Mouse (Mus musculus) activated CD4-positive, CD25-positive, alpha-beta regulatory T cell, adult 4 months (primary cell): ENCODE results near the gene Lhfpl5. TPM values are rescaled to one million over a fixed set of nuclear protein-coding genes. Genes with fewer than 3 reads are reported as not detected.

Experiments used
- ATAC-seq: one replicate; pipeline ENCODE4 v1.8.0; 2017
- polyA plus RNA-seq, 2 experiments: library from polyadenylated mRNA; unstranded; fragments of 100-300 nt; shearing (Covaris generic); gene quantifications; one replicate each; pipeline ENCODE4 v1.2.1; 2017

Lhfpl5 gene
- polyA plus RNA-seq, 2 experiments from 2014 or later: 0.64 to 1.7 TPM

DNA sequence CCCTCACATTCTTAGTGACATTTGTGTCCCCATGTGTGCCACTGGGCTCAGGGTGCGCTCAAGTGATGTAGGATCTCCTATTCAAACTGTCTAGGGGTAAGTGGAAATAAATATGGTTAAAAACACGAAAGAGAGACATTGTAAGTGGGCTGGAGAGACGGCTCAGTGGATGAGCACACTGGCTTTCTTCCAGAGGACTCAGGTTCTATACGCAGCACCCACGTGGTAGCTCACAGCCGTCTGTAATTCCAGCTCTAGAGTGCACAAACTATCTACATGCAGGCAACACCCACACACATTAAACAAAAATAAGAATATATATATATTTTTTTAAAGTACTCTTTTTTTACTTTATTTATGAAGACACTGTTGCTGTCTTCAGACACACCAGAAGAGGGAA lies 2.5 kb upstream of the Lhfpl5 start:
- ATAC-seq: no peak

DNA sequence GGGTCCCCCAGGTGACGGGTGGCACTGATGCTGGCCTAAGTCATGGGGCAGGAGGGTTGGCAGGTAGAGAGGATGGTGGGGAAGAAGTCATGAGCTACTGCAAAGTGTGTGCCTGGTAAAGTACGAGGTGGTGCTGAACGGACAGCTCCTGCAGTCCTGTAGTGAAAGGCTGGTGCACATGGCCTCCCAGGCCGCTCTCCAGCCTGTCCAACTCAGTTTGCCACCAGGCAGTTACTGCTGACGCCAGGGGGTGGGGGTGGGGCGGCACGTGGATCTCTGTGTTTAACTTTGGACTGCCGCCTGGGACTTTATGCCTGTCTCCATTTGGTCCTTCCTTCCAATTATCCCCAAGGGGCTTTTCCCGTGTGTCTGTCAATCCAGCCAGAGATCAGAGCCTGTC lies 5.0 kb downstream of the Lhfpl5 start:
- ATAC-seq: no peak

GRCm38 (mm10) chr17:28581056-28581455 lies 5.6 kb downstream of the Lhfpl5 start:
- no peak for ATAC-seq

DNA sequence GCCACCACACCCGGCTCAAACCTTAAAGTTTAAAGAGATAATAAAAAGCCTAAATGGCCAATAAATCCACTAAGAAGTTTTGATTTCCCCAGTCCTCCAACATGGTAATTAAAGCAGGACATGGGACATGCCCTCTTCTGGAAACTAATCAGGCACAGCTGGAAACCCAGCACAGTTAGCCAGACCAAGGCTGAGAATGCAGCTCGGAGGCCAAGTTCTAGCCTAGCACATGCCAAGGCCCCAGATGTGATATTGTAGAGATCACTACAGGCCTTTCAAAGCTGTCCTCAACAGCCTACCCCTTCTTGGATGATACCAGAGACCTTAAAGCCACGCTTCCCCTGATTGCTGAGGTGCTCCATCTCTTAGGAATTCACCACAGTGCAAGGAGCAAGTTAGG lies 11.1 kb downstream of the Lhfpl5 start:
- no peak for ATAC-seq

DNA sequence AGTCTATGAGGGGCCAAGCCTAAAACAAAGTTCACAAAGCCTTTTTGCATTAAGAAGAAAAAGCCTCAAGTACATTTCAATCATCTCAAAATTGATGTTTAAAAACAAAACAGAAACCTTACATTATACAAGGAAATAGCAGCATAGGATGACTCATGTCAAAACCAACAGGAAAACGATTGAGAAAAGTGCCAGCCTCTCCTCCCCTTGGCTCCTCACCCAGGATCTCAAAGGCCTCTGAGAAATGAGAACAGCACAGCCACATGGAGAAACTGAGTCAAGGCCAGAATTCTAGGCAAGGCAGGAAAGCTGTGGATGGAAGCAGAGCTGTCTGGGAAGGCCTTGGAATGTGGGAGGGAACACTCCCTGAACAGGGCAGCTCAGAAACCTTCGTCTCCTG lies 13.2 kb downstream of the Lhfpl5 start:
- no peak for ATAC-seq

DNA sequence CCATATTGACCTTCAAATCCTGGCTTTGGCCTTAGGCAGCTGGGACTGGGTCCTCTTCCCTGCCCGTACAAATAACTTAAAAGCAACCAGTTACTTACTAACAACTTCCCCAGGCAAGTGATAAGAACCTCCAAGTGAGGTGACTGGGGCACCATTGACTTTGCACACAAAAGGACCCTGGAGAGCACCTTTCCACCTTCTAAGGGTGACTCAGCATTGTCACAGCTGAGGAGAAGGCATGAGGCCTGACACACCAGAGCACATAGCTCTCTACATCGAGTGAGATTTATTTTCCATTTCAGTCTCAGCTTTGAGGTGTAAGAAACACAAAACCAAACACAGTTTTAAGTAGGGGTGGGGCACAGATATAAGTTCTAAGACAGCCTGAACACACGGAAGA lies 15.2 kb downstream of the Lhfpl5 start:
- ATAC-seq: no peak

GRCm38 (mm10) chr17:28591476-28591875 lies 16.0 kb downstream of the Lhfpl5 start:
- ATAC-seq: no peak

- no peak for ATAC-seq
Observed at GRCm38 (mm10) chr17:28592998-28593397, 17.6 kb downstream of the Lhfpl5 start.

GRCm38 (mm10) chr17:28593965-28594364 lies 18.5 kb downstream of the Lhfpl5 start:
- ATAC-seq: no peak

DNA sequence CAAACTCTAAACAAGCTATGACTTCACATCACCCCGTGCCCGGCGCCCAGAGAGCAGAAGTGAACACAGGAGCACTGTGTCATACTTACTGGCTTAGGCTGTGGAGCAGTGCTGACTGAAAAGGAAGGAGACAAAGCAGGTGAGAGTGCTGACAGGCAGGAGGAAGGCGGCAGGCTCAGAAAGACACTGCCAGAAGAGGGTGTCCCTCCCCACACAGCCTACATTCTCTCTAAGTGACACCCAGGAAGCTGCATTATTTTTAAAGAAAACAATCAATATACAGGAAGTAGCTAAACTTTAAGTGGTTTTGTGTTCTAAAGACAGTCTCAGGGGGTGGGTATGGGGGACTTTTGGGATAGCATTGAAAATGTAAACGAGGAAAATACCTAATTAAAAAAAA lies 25.3 kb downstream of the Lhfpl5 start:
- peak; percentile 52 for ATAC-seq

- no peak for ATAC-seq
Observed at GRCm38 (mm10) chr17:28601557-28602250, 26.3 kb downstream of the Lhfpl5 start.

DNA sequence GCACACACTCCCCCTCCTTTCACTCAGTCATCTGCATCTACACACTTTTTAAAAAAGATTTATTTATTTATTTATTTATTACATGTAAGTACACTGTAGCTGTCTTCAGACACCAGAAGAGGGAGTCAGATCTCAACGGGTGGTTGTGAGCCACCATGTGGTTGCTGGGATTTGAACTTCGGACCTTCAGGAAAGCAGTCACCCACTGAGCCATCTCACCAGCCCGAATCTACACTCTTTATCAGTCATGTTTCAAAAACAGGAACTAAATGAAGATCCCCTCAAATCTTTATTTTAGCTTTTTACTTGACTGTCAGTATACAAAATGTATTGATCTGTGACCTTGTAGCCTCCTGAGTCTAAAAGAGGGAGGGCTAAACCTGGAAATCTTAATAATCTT lies 34.1 kb downstream of the Lhfpl5 start:
- ATAC-seq: no peak

DNA sequence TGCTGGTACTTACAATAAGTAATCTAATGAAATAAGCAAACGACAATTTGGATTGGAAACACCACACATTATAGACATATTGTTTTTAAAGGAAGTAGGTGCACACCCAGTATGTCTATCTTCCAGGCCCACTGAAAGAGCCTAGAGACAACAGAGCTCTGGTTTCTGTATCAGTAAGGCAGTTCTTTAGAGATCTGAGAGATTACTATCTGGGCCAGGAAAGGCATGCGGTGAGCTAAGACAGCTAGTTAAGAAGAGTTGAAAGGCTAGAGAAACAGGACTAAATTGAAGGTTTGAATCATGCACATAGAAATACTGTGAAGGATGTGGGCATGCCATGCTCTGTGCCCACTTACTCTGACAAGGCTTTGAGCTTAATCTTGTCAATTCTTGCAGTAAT lies 37.2 kb downstream of the Lhfpl5 start:
- peak; percentile 98 for ATAC-seq

DNA sequence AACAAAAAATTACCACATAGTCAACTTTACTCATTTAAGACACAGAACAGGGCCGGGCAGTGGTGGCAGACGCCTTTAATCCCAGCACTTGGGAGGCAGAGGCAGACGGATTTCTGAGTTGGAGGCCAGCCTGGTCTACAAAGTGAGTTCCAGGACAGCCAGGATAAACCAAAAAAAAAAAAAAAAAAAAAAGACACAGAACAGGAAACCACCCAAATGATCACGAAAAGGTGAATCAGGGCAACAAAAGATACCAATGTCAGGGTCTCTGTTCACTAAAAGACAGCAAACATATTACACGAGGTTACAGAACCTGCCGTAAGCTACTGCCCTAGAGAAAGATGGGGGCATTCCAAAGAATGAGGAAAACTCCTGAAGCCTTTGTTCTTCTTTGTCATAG lies 37.7 kb downstream of the Lhfpl5 start:
- ATAC-seq: no peak

- no peak for ATAC-seq
Observed at GRCm38 (mm10) chr17:28615332-28615731, 39.9 kb downstream of the Lhfpl5 start.

DNA sequence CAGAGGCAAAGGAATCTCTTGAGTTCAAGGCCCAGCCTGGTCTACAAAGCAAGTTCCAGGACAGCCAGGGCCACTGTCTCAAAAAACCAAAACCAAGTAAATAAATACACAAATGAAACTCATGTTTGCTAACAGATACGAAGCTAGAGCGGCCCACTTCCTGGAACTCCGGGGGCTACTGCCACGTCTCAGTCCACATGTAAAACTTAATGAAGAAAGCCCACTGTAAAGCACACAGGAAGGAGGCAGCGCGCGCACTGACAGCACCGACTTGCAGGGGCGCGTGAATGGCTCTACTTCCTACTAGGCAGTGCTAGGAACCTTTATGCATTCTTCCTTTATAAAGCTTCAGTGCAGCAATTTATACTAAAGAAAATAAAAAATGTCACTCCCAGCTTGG lies 42.2 kb downstream of the Lhfpl5 start:
- no peak for ATAC-seq

GRCm38 (mm10) chr17:28618124-28618523 lies 42.7 kb downstream of the Lhfpl5 start:
- ATAC-seq: no peak

DNA sequence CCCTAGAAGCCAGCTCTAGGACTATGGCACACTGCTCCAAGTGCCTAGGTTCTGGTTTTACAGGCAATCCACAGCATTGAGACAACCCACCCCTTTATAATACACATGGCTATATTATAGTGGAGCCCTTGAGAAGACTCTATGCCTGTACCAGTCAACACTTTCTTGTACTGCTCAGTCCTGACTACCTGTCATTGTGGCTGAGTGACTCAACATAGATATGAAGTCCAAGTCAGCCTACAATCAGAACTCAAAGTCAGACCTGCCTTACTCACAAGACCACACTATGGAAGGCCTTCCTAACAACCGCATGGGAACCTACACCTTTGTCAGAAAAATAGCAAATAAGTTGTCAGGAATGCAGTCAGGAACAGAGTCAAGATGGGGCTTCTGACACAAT lies 43.3 kb downstream of the Lhfpl5 start:
- no peak for ATAC-seq

- peak; percentile 30 for ATAC-seq
Observed at GRCm38 (mm10) chr17:28621381-28622299, 46.2 kb downstream of the Lhfpl5 start.

GRCm38 (mm10) chr17:28622300-28622759 lies 46.9 kb downstream of the Lhfpl5 start, which contains the start of gene Srpk1:
Srpk1 (minus strand) TSS chr17:28622709.
- peak; percentile 73 for ATAC-seq

DNA sequence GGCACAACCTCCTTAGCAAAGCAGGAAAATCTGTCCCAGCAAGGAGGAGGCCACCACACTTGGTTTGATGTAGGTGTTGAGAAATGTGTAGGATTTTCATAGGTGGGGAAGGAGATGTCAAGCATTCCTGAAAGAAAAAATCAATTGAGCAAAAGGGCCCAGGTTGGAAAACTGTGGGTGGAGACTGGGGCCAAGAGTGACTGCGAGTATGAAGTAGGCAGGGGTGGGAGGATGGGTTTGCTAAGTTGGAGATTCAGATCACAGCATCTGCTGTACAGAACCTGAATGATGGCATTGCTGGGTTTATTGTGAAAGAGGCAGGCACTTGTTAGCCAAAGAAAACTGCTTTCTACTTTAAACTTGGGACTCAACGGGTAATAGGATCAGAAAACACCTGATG lies 49.4 kb downstream of the Lhfpl5 start:
- no peak for ATAC-seq

- ATAC-seq: no peak
Observed at GRCm38 (mm10) chr17:28625327-28625726, 49.9 kb downstream of the Lhfpl5 start.

DNA sequence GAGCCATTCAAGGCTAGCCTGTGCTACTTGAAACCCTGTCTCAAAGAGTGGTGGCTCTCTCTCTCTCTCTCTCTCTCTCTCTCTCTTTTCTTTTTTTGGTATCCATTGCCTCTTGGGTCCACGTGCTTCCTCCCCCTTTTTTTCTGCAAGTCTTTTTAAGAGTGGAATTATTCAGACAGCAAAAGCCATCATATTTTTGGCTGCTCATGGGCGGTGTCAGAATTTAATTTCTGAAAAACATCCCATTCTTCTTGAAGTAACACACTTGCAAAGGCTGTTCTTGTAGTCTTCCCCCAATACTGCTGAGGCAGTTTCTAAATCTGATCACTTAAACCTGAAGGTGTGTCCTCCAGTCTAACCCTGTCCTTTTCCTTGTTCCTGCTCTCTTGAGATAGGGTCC lies 51.5 kb downstream of the Lhfpl5 start:
- ATAC-seq: no peak
